8 mouse cellular contexts compared by ENCODE assay signal in the genomic region with DNA sequence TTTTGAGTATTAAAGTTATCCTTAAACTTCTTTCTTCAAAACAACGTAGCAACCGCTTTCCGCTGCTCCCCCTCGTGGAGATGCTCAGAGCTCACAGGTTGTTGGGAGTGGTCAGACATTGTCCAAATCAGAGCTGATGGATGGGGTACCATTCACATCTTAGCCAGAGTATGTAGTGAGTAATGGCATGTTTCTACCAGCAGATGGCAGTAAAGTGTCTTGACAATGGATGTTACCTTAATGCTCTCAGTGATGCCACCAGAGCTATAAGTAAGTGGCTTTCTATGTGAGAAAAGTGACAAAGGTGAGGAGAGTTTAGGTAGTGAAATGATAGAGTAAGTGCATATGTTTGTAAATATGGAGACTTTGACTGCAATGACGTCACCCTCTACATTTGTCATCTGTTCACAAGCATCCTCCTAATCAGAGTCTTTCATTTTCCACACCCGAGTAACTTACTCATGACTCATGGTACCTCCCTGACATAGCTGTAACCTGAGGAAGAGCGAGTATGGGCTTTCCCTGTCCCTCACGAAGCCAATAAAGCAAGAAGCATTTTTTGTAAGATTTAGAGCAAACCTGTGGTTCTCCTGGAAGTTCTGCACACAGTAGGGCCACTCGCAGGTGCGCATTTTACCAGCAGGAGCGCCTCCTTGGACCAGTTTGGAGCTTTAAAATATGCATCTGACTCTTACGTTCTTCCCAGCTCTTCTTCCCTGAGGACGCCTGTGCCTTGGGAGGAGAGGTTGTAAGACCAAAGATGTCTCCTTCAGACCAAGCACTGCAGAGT.
DNase-seq lines count a peak whose midpoint lies in the region; ATAC-seq and TF ChIP-seq lines count a peak whose summit lies in the region.

No protein-coding gene starts in this region.

- no peak overlapping the region for H3K4me2 ChIP-seq in embryonic facial prominence, embryonic 15.5 days (replicated peaks)
- no peak overlapping the region for H3K4me2 ChIP-seq in intestine, embryonic 14.5 days (ENCODE audit: low read length)
- no peak overlapping the region for H3K4me2 ChIP-seq in limb, embryonic 13.5 days (replicated peaks)
- H3K4me2 ChIP-seq in neural tube, embryonic 15.5 days, result no peak overlapping the region

- peak; percentile 85 for ATAC-seq in Patski
- 0 out of 2 replicates have a peak, but pooled peaks have one; percentile 16 for ATAC-seq in embryonic facial prominence, embryonic 15.5 days (ENCODE audit: insufficient number of reproducible peaks, low FRiP score, low TSS enrichment, low read depth)
- 0 out of 2 replicates have a peak, but pooled peaks have one; percentile 64 for ATAC-seq in intestine, embryonic 14.5 days (replicated peaks; ENCODE audit: low FRiP score, low TSS enrichment, low read depth)
- peak; percentile 61; the same call in 1 of the 2 replicates for ATAC-seq in limb, embryonic 13.5 days (ENCODE audit: low FRiP score, low read depth)
- ATAC-seq in neural tube, embryonic 15.5 days (ENCODE audit: low FRiP score), result peak; percentile 64
- ATAC-seq in monocyte, adult 5-6 weeks (replicated peaks; ENCODE audit: insufficient number of reproducible peaks, low FRiP score, low TSS enrichment, poor library complexity, severe bottlenecking), result no peak

- in situ Hi-C loops in Patski (cut with MboI; ENCODE audit: low pct_unique_long_range_greater_than_20kb), result no loop called here

- H3K9ac ChIP-seq in embryonic facial prominence, embryonic 15.5 days, result no peak overlapping the region
- no peak overlapping the region for H3K9ac ChIP-seq in intestine, embryonic 14.5 days (ENCODE audit: low read length)
- no peak overlapping the region for H3K9ac ChIP-seq in limb, embryonic 13.5 days
- no peak overlapping the region for H3K9ac ChIP-seq in neural tube, embryonic 15.5 days (replicated peaks)

- H3K36me3 ChIP-seq in embryonic facial prominence, embryonic 15.5 days, result no peaks in the 10 kb centered on the region
- no peaks in the 10 kb centered on the region for H3K36me3 ChIP-seq in intestine, embryonic 14.5 days (ENCODE audit: control insufficient read depth, insufficient read depth, low read length)
- no peaks in the 10 kb centered on the region for H3K36me3 ChIP-seq in limb, embryonic 13.5 days
- no peaks in the 10 kb centered on the region for H3K36me3 ChIP-seq in neural tube, embryonic 15.5 days

- 58% methylated on average over 13 of the region's 13 CpGs for WGBS in embryonic facial prominence, embryonic 15.5 days
- 63% methylated on average over 13 of the region's 13 CpGs for WGBS in intestine, embryonic 14.5 days
- 58% methylated on average over 13 of the region's 13 CpGs for WGBS in limb, embryonic 13.5 days
- 62% methylated on average over 13 of the region's 13 CpGs for WGBS in neural tube, embryonic 15.5 days

- H3K27ac ChIP-seq in embryonic facial prominence, embryonic 15.5 days (replicated peaks), result no peak overlapping the region
- no peak overlapping the region for H3K27ac ChIP-seq in intestine, embryonic 14.5 days (ENCODE audit: low read depth)
- H3K27ac ChIP-seq in limb, embryonic 13.5 days, result no peak overlapping the region
- H3K27ac ChIP-seq in neural tube, embryonic 15.5 days (replicated peaks), result no peak overlapping the region

- no peak overlapping the region for H3K4me3 ChIP-seq in embryonic facial prominence, embryonic 15.5 days (replicated peaks)
- H3K4me3 ChIP-seq in intestine, embryonic 14.5 days (ENCODE audit: low read depth, low read length), result no peak overlapping the region
- H3K4me3 ChIP-seq in limb, embryonic 13.5 days, result no peak overlapping the region
- H3K4me3 ChIP-seq in neural tube, embryonic 15.5 days (replicated peaks), result no peak overlapping the region

- DNase-seq in heart, adult 8-10 months (ENCODE audit: low spot score), result peak; percentile 26
- DNase-seq in heart, adult 11 months, result no peak
- DNase-seq in Patski (ENCODE audit: low read depth, low spot score), result peak; percentile 33
- no peak for DNase-seq in intestine, embryonic 14.5 days (ENCODE audit: low spot score)

- H3K4me1 ChIP-seq in embryonic facial prominence, embryonic 15.5 days, result no peaks in the 10 kb centered on the region
- no peaks in the 10 kb centered on the region for H3K4me1 ChIP-seq in intestine, embryonic 14.5 days (replicated peaks; ENCODE audit: control insufficient read depth, insufficient read depth, low read length)
- H3K4me1 ChIP-seq in limb, embryonic 13.5 days, result no peaks in the 10 kb centered on the region
- peaks cover 31% of the 10 kb centered on the region for H3K4me1 ChIP-seq in neural tube, embryonic 15.5 days

- CTCF ChIA-PET in Patski (lab: Charles Lee), result interaction anchor here (0.7 to 2.9 kb wide), 15 partner anchors 9 to 336 kb away, joined by 3 to 14 read pairs (median 4); no protein-coding TSS in a partner anchor

- peak; percentile 73 for TF ChIP-seq CTCF in Patski (IDR thresholded peaks at IDR 0.05)

- no peaks in the 10 kb centered on the region for H3K9me3 ChIP-seq in embryonic facial prominence, embryonic 15.5 days (replicated peaks)
- H3K9me3 ChIP-seq in intestine, embryonic 14.5 days (ENCODE audit: control insufficient read depth, low read length), result no peaks in the 10 kb centered on the region
- H3K9me3 ChIP-seq in limb, embryonic 13.5 days, result no peaks in the 10 kb centered on the region
- no peaks in the 10 kb centered on the region for H3K9me3 ChIP-seq in neural tube, embryonic 15.5 days (replicated peaks)

- no peaks in the 10 kb centered on the region for H3K27me3 ChIP-seq in Patski
- H3K27me3 ChIP-seq in embryonic facial prominence, embryonic 15.5 days, result no peaks in the 10 kb centered on the region
- no peaks in the 10 kb centered on the region for H3K27me3 ChIP-seq in intestine, embryonic 14.5 days (replicated peaks; ENCODE audit: control insufficient read depth, insufficient read depth, low read length)
- H3K27me3 ChIP-seq in limb, embryonic 13.5 days, result no peaks in the 10 kb centered on the region
- H3K27me3 ChIP-seq in neural tube, embryonic 15.5 days (replicated peaks), result no peaks in the 10 kb centered on the region

- POLR2A ChIA-PET in Patski (lab: Charles Lee), result interaction anchor here (0.8 kb wide), 1 partner anchor 65 kb away, joined by 3 read pairs; no protein-coding TSS in a partner anchor

Comparison
In these comparisons a context has a peak if more than half of its experiments do, and no peak if none do; other contexts are left out.
1. DNase-seq: peak in heart, adult 8-10 months (single experiment) and Patski (single experiment); none in heart, adult 11 months (single experiment) and intestine, embryonic 14.5 days (single experiment).